Mouse (Mus musculus) cerebellum, postnatal 36 days (tissue): Measurements from ENCODE around the gene Rps6ka1.
A peak's percentile ranks its signal among the peaks of the same experiment; 100 is the strongest.
"Not testable (repeated sequence)": the region's sequence is repeated elsewhere in the genome, so short reads cannot be mapped to it uniquely, and the experiment has no call there.

Experiments
- DNase-seq, 2 experiments: peaks; one replicate each; pipeline ENCODE4 v3.0.0; 2021 to 2022; ENCODE audit warnings: mixed read lengths in 2 of 2

Gene Rps6ka1

GRCm38 (mm10) chr4:133887672-133888453 lies at the start of gene Rps6ka1:
TSS of gene Rps6ka1 (minus strand) at chr4:133887797.
- peak; percentile 78 to 81 for DNase-seq

- peak in 1 of 2 experiments; percentile 3 for DNase-seq
These were observed 44.2 kb upstream of the Rps6ka1 start for GRCm38 (mm10) chr4:133931785-133932184.

- peak in 1 of 2 experiments; percentile 18 for DNase-seq
These were observed 43.8 kb upstream of the Rps6ka1 start for GRCm38 (mm10) chr4:133931349-133931748.

GRCm38 (mm10) chr4:133929278-133929670 lies 41.7 kb upstream of the Rps6ka1 start:
- DNase-seq: no peak

GRCm38 (mm10) chr4:133928576-133929277 lies 41.1 kb upstream of the Rps6ka1 start:
- DNase-seq: no peak

GRCm38 (mm10) chr4:133925204-133925603 lies 37.6 kb upstream of the Rps6ka1 start:
- DNase-seq: no peak

GRCm38 (mm10) chr4:133923743-133924142 lies 36.1 kb upstream of the Rps6ka1 start:
- DNase-seq: no peak

- peak in 1 of 2 experiments; percentile 29 for DNase-seq
These were observed 30.7 kb upstream of the Rps6ka1 start for GRCm38 (mm10) chr4:133918093-133918825.

- no peak for DNase-seq
These were observed 24.4 kb upstream of the Rps6ka1 start for GRCm38 (mm10) chr4:133911983-133912382.

GRCm38 (mm10) chr4:133910236-133911211 lies 22.9 kb upstream of the Rps6ka1 start:
- DNase-seq: peak; percentile 96 to 97

- DNase-seq: no peak
These were observed 20.5 kb upstream of the Rps6ka1 start for GRCm38 (mm10) chr4:133908051-133908450.

GRCm38 (mm10) chr4:133907086-133907485 lies 19.5 kb upstream of the Rps6ka1 start:
- DNase-seq: no peak

GRCm38 (mm10) chr4:133906336-133906735 lies 18.7 kb upstream of the Rps6ka1 start:
- not testable (repeated sequence) for DNase-seq

- DNase-seq: no peak
These were observed 17.6 kb upstream of the Rps6ka1 start for GRCm38 (mm10) chr4:133905167-133905566.

- DNase-seq: no peak
These were observed 16.7 kb upstream of the Rps6ka1 start for GRCm38 (mm10) chr4:133904326-133904725.

GRCm38 (mm10) chr4:133903372-133903771 lies 15.8 kb upstream of the Rps6ka1 start:
- no peak for DNase-seq

GRCm38 (mm10) chr4:133902510-133902909 lies 14.9 kb upstream of the Rps6ka1 start:
- no peak for DNase-seq

GRCm38 (mm10) chr4:133900887-133901286 lies 13.3 kb upstream of the Rps6ka1 start:
- DNase-seq: no peak

GRCm38 (mm10) chr4:133900352-133900751 lies 12.8 kb upstream of the Rps6ka1 start:
- no peak for DNase-seq

GRCm38 (mm10) chr4:133899241-133899800 lies 11.7 kb upstream of the Rps6ka1 start:
- DNase-seq: no peak

GRCm38 (mm10) chr4:133898151-133898550 lies 10.6 kb upstream of the Rps6ka1 start:
- DNase-seq: peak in 1 of 2 experiments; percentile 48
